Mouse (Mus musculus) neutrophil, adult 5-6 weeks (primary cell): ENCODE measurements around the gene Lonp2. TPM values are rescaled to one million over a fixed set of nuclear protein-coding genes. Genes with fewer than 3 reads are reported as not detected.

Experiments used
- ATAC-seq: fragments of 151-379, 151-347 bp; 2 replicates; pipeline ENCODE4 v1.8.0; 2017; ENCODE audit warnings: mild to moderate bottlenecking, moderate TSS enrichment; ENCODE audit not compliant: insufficient number of reproducible peaks, poor library complexity, low FRiP score, severe bottlenecking; ENCODE audit errors: extremely low read depth
- total RNA-seq: library from RNA; stranded (forward); fragments of 200-1000 nt; gene quantifications from 2 replicates; pipeline ENCODE4 v1.2.3, GENCODE M21; 2017

Gene Lonp2
- total RNA-seq, result 75.7 and 78.6 TPM in 2 replicates

- ATAC-seq, result peak; percentile 94
Observed at GRCm38 (mm10) chr8:86623911-86624731, at the start of gene Lonp2. Gene Lonp2 (plus strand): TSS chr8:86624043.

GRCm38 (mm10) chr8:86577547-86577946 lies 46.3 kb upstream of the Lonp2 start:
- no peak for ATAC-seq

- no peak for ATAC-seq
Observed at GRCm38 (mm10) chr8:86578076-86578475, 45.8 kb upstream of the Lonp2 start.

GRCm38 (mm10) chr8:86578693-86579092 lies 45.1 kb upstream of the Lonp2 start:
- no peak for ATAC-seq

- no peak for ATAC-seq
Observed at GRCm38 (mm10) chr8:86580458-86580857, 43.4 kb upstream of the Lonp2 start, which contains the start of gene Abcc12. Gene Abcc12 (minus strand): TSS chr8:86580686.

GRCm38 (mm10) chr8:86581921-86582331 lies 41.9 kb upstream of the Lonp2 start:
- ATAC-seq, result no peak

GRCm38 (mm10) chr8:86585118-86585517 lies 38.7 kb upstream of the Lonp2 start:
- ATAC-seq, result peak; percentile 77

GRCm38 (mm10) chr8:86585532-86585931 lies 38.3 kb upstream of the Lonp2 start:
- peak; percentile 89 for ATAC-seq

GRCm38 (mm10) chr8:86586058-86586457 lies 37.8 kb upstream of the Lonp2 start:
- ATAC-seq, result no peak

- no peak for ATAC-seq
Observed at GRCm38 (mm10) chr8:86586642-86587041, 37.2 kb upstream of the Lonp2 start.

- ATAC-seq, result no peak
Observed at GRCm38 (mm10) chr8:86588338-86588737, 35.5 kb upstream of the Lonp2 start.

- ATAC-seq, result no peak
Observed at GRCm38 (mm10) chr8:86593099-86593498, 30.7 kb upstream of the Lonp2 start.

GRCm38 (mm10) chr8:86594159-86594796 lies 29.6 kb upstream of the Lonp2 start:
- no peak for ATAC-seq

- no peak for ATAC-seq
Observed at GRCm38 (mm10) chr8:86595671-86596070, 28.2 kb upstream of the Lonp2 start.

GRCm38 (mm10) chr8:86597681-86598080 lies 26.2 kb upstream of the Lonp2 start:
- no peak for ATAC-seq

- no peak for ATAC-seq
Observed at GRCm38 (mm10) chr8:86599299-86599698, 24.5 kb upstream of the Lonp2 start.

- no peak for ATAC-seq
Observed at GRCm38 (mm10) chr8:86600311-86600710, 23.5 kb upstream of the Lonp2 start.

GRCm38 (mm10) chr8:86603174-86603573 lies 20.7 kb upstream of the Lonp2 start:
- ATAC-seq, result no peak

GRCm38 (mm10) chr8:86604676-86605075 lies 19.2 kb upstream of the Lonp2 start:
- no peak for ATAC-seq

GRCm38 (mm10) chr8:86613798-86614197 lies 10.0 kb upstream of the Lonp2 start:
- ATAC-seq, result no peak
